Mouse (Mus musculus) CH12.LX (cell line): ENCODE measurements around the gene Gm3625. TPM values are rescaled to one million over a fixed set of nuclear protein-coding genes. Genes with fewer than 3 reads are reported as not detected.

Experiments used
- DNase-seq: peaks from one replicate; pipeline ENCODE4 v3.0.0-alpha.2; 2013; ENCODE audit errors: extremely low read depth
- H3K27ac ChIP-seq: 2 replicates; pipeline ENCODE4 v1.5.1; 2012; ENCODE audit warnings: low read depth, mild to moderate bottlenecking, control low read depth, moderate library complexity; ENCODE audit not compliant: insufficient read depth
- H3K27me3 ChIP-seq: replicated peaks from 2 replicates; pipeline ENCODE3; 2012; ENCODE audit warnings: inconsistent platforms
- H3K36me3 ChIP-seq, 2 experiments: replicated peaks in 1 of 2; 2 replicates each; pipeline versions ENCODE3 to v1.6.1; 2012; ENCODE audit warnings: inconsistent platforms in 1 of 2, low read length in 1 of 2, mild to moderate bottlenecking in 1 of 2, mixed read lengths in 1 of 2, moderate library complexity in 1 of 2; ENCODE audit not compliant: control insufficient read depth in 1 of 2, insufficient read depth in 1 of 2
- H3K4me1 ChIP-seq, 2 experiments: 2 replicates each; pipeline ENCODE4 v1.6.1; 2012; ENCODE audit warnings: inconsistent platforms in 1 of 2, moderate library complexity in 1 of 2; ENCODE audit not compliant: insufficient read depth in 2 of 2, control insufficient read depth in 1 of 2
- H3K4me2 ChIP-seq: 2 replicates; pipeline ENCODE4 v1.6.1; 2012; ENCODE audit warnings: low read depth, mild to moderate bottlenecking, control low read depth; ENCODE audit not compliant: poor library complexity, insufficient read depth, severe bottlenecking
- H3K4me3 ChIP-seq, 3 experiments: fragments of 150-350 bp in 1 of 3; sonication (generic) in 1 of 3; replicated peaks in 1 of 3; 2 replicates each; pipeline versions ENCODE3 to v1.5.1; 2011 to 2012; ENCODE audit warnings: low read depth in 2 of 3, low read length in 2 of 3, mild to moderate bottlenecking in 2 of 3, moderate library complexity in 2 of 3, control low read depth in 1 of 3, improper control_type of control experiment in 1 of 3, inconsistent platforms in 1 of 3, mixed read lengths in 1 of 3; ENCODE audit not compliant: poor library complexity in 1 of 3
- H3K79me2 ChIP-seq: replicated peaks from 2 replicates; pipeline ENCODE4 v1.6.1; 2012; ENCODE audit warnings: mild to moderate bottlenecking, moderate library complexity; ENCODE audit not compliant: control insufficient read depth, poor library complexity, insufficient read depth, severe bottlenecking; ENCODE audit errors: extremely low read depth
- H3K9ac ChIP-seq: 2 replicates; pipeline ENCODE4 v1.6.1; 2012; ENCODE audit warnings: low read depth, mild to moderate bottlenecking, control low read depth, moderate library complexity; ENCODE audit not compliant: insufficient read depth
- H3K9me3 ChIP-seq: replicated peaks from 2 replicates; pipeline ENCODE3; 2012; ENCODE audit warnings: low read length, inconsistent platforms, mixed read lengths
- EP300 ChIP-seq: IDR thresholded peaks from 2 replicates; pipeline ENCODE4 v1.6.1; 2011; ENCODE audit warnings: low read length, improper control_type of control experiment
- ETS1 ChIP-seq: conservative IDR thresholded peaks from 2 replicates; pipeline ENCODE4 v1.6.1; 2012; ENCODE audit warnings: low read depth, mild to moderate bottlenecking, inconsistent platforms, low read length, improper control_type of control experiment, moderate library complexity
- GABPA ChIP-seq: IDR thresholded peaks from 2 replicates; pipeline ENCODE4 v1.6.1; 2012; ENCODE audit warnings: low read depth, low read length, improper control_type of control experiment, inconsistent platforms; ENCODE audit not compliant: insufficient replicate concordance
- KAT2A ChIP-seq: IDR thresholded peaks from 2 replicates; pipeline ENCODE4 v1.6.1; 2012; ENCODE audit warnings: low read length, improper control_type of control experiment, inconsistent platforms; ENCODE audit not compliant: insufficient replicate concordance
- RCOR1 ChIP-seq: conservative IDR thresholded peaks from 2 replicates; pipeline ENCODE4 v1.6.1; 2012; ENCODE audit warnings: low read depth, mild to moderate bottlenecking, inconsistent platforms, low read length, improper control_type of control experiment
- USF2 ChIP-seq: conservative IDR thresholded peaks from 2 replicates; pipeline ENCODE4 v1.6.1; 2011; ENCODE audit warnings: low read depth, low read length, improper control_type of control experiment
- dilution Hi-C: fragments of 300-500 bp; cut with MboI; formaldehyde crosslinking; loops from 2 replicates; pipeline ENCODE4 v1.14.3; 2020; ENCODE audit warnings: low sequenced_read_pairs; ENCODE audit not compliant: extremely low pct_unique_long_range_greater_than_20kb, extremely low pct_ligation_motif_present
- in situ Hi-C: fragments of 300-500 bp; cut with MboI; formaldehyde crosslinking; loops from 3 replicates; pipeline ENCODE4 v1.14.3; 2019; ENCODE audit warnings: low sequenced_read_pairs, low pct_ligation_motif_present, low pct_unique_long_range_greater_than_20kb, mixed read lengths
- polyA plus RNA-seq: library from polyadenylated mRNA; unstranded; fragments of >175 nt; gene quantifications from 2 replicates; pipeline ENCODE4 v1.2.1, GENCODE M21; 2012; ENCODE audit warnings: low read depth; ENCODE audit not compliant: insufficient read length
- total RNA-seq, 2 experiments: library from RNA; depleted of rRNA; stranded (reverse); fragments of 300-350 nt in 1 of 2; fragments of >200 nt in 1 of 2; gene quantifications; 2 replicates each; pipeline ENCODE4 v1.2.3; 2012 to 2014

Gm3625 gene
- total and polyA plus RNA-seq, 3 experiments = not detected

GRCm38 (mm10) chr12:4544400-4544919 lies 48.3 kb downstream of the Gm3625 start:
- H3K9ac ChIP-seq = no peak overlapping the region
- dilution Hi-C loops (no loop called here), in situ Hi-C loops (loop anchor here (10.0 to 25.0 kb wide), 3 partner anchors 307 to 607 kb away; partner anchors contain the start of genes Cenpo, Dnajc27 and Ptrhd1)
- DNase-seq = no peak
- no peak overlapping the region for H3K27ac ChIP-seq
- no peaks in the 10 kb centered on the region for H3K27me3 ChIP-seq
- H3K36me3 ChIP-seq = no peaks in the 10 kb centered on the region
- no peak overlapping the region for H3K4me2 ChIP-seq
- no peak for TF ChIP-seq ETS1
- no peak for TF ChIP-seq USF2
- no peak for TF ChIP-seq GABPA
- no peak for TF ChIP-seq KAT2A
- no peak for TF ChIP-seq EP300
- no peak for TF ChIP-seq RCOR1
- H3K4me3 ChIP-seq = no peak overlapping the region
- no peaks in the 10 kb centered on the region for H3K9me3 ChIP-seq
- 0 out of 4 replicates have a peak, but pooled peaks cover 0 to 5% of the 10 kb centered on the region in 2 experiments for H3K4me1 ChIP-seq
- no peaks in the 10 kb centered on the region for H3K79me2 ChIP-seq

Other genes with a start within 250 kb of the Gm3625 start
- 3.0 and 4.2 TPM in 2 replicates for gene Ncoa1, start 115.7 kb downstream of the Gm3625 start, total RNA-seq (2012; rRNA removed)
- 2.4 and 2.8 TPM in 2 replicates for gene Ncoa1, start 115.7 kb downstream of the Gm3625 start, total RNA-seq (2014; rRNA removed)
- 3.8 and 6.4 TPM in 2 replicates for gene Ncoa1, start 115.7 kb downstream of the Gm3625 start, polyA plus RNA-seq
- 27.9 and 32.3 TPM in 2 replicates for gene Itsn2, start 289 bp downstream of the Gm3625 start, total RNA-seq (2012; rRNA removed)
- gene Itsn2, start 289 bp downstream of the Gm3625 start, total RNA-seq (2014; rRNA removed) = 48.1 and 54.1 TPM in 2 replicates
- 44.4 and 45.6 TPM in 2 replicates for gene Itsn2, start 289 bp downstream of the Gm3625 start, polyA plus RNA-seq
- not detected in 2 replicates for gene Fam228a, start 145.5 kb upstream of the Gm3625 start, total RNA-seq (2012; rRNA removed)
- gene Fam228a, start 145.5 kb upstream of the Gm3625 start, total RNA-seq (2014; rRNA removed) = not detected in 2 replicates
- gene Fam228a, start 145.5 kb upstream of the Gm3625 start, polyA plus RNA-seq = not detected in 2 replicates
- gene Pfn4, start 176.1 kb upstream of the Gm3625 start, total RNA-seq (2012; rRNA removed) = not detected in 2 replicates
- gene Pfn4, start 176.1 kb upstream of the Gm3625 start, total RNA-seq (2014; rRNA removed) = not detected in 2 replicates
- gene Pfn4, start 176.1 kb upstream of the Gm3625 start, polyA plus RNA-seq = not detected in 2 replicates
- gene Fam228b, start 176.3 kb upstream of the Gm3625 start, total RNA-seq (2012; rRNA removed) = 0.13 TPM in 1 of 2 replicates, not detected in the other
- not detected in 2 replicates for gene Fam228b, start 176.3 kb upstream of the Gm3625 start, total RNA-seq (2014; rRNA removed)
- not detected in 2 replicates for gene Fam228b, start 176.3 kb upstream of the Gm3625 start, polyA plus RNA-seq
- 109 and 135 TPM in 2 replicates for gene Sf3b6, start 224.6 kb upstream of the Gm3625 start, total RNA-seq (2012; rRNA removed)
- gene Sf3b6, start 224.6 kb upstream of the Gm3625 start, total RNA-seq (2014; rRNA removed) = 346 and 388 TPM in 2 replicates
- gene Sf3b6, start 224.6 kb upstream of the Gm3625 start, polyA plus RNA-seq = 151 and 191 TPM in 2 replicates
- gene Fkbp1b, start 248.7 kb upstream of the Gm3625 start, total RNA-seq (2012; rRNA removed) = 0.38 and 0.42 TPM in 2 replicates
- not detected in 2 replicates for gene Fkbp1b, start 248.7 kb upstream of the Gm3625 start, total RNA-seq (2014; rRNA removed)
- not detected in 2 replicates for gene Fkbp1b, start 248.7 kb upstream of the Gm3625 start, polyA plus RNA-seq